Mouse (Mus musculus) MEL (cell line): ENCODE data around the gene Olfr381.

Experiments used
- GABPA ChIP-seq: IDR thresholded peaks from 2 replicates; pipeline ENCODE4 v1.6.1; 2012; ENCODE audit warnings: low read depth, mild to moderate bottlenecking, inconsistent platforms, low read length, improper control_type of control experiment, moderate library complexity
- MAX ChIP-seq: IDR thresholded peaks from 2 replicates; pipeline ENCODE4 v1.6.1; 2011; ENCODE audit warnings: low read length, improper control_type of control experiment
- MXI1 ChIP-seq: IDR thresholded peaks from 2 replicates; pipeline ENCODE4 v1.6.1; 2011; ENCODE audit warnings: mild to moderate bottlenecking, low read depth, low read length, improper control_type of control experiment
- POLR2A ChIP-seq, 2 experiments: IDR thresholded peaks; 2 replicates each; pipeline ENCODE4 v1.6.1; 2011 to 2012; ENCODE audit warnings: low read length in 2 of 2, mild to moderate bottlenecking in 2 of 2, control low read depth in 1 of 2, improper control_type of control experiment in 1 of 2, low read depth in 1 of 2, moderate library complexity in 1 of 2; ENCODE audit not compliant: control insufficient read depth in 1 of 2, insufficient read depth in 1 of 2, poor library complexity in 1 of 2
- UBTF ChIP-seq: IDR thresholded peaks from 2 replicates; pipeline ENCODE4 v1.6.1; 2012; ENCODE audit warnings: low read depth, mild to moderate bottlenecking, inconsistent platforms, low read length, improper control_type of control experiment, moderate library complexity, borderline replicate concordance; ENCODE audit not compliant: insufficient read depth
- USF2 ChIP-seq, 2 experiments: IDR thresholded peaks; 2 replicates each; pipeline ENCODE4 v1.6.1; 2011 to 2012; ENCODE audit warnings: improper control_type of control experiment in 2 of 2, low read length in 2 of 2, borderline replicate concordance in 1 of 2, inconsistent platforms in 1 of 2, low read depth in 1 of 2, mild to moderate bottlenecking in 1 of 2; ENCODE audit not compliant: insufficient read depth in 1 of 2
- ZMIZ1 ChIP-seq: IDR thresholded peaks from 2 replicates; pipeline ENCODE4 v1.6.1; 2012; ENCODE audit warnings: low read depth, mild to moderate bottlenecking, inconsistent platforms, low read length, improper control_type of control experiment, moderate library complexity

- TF ChIP-seq GABPA (no peak), ZMIZ1 (no peak), UBTF (no peak), POLR2A (IDR thresholded peaks at IDR 0.05; ENCODE audit: control insufficient read depth in 1 of 2, insufficient read depth in 1 of 2, low read depth in 1 of 2, low read length in 2 of 2, poor library complexity in 1 of 2) (no peak), MXI1 (no peak), USF2 (IDR thresholded peaks at IDR 0.05; ENCODE audit: borderline replicate concordance in 1 of 2, insufficient read depth in 1 of 2, low read depth in 1 of 2, low read length in 2 of 2) (no peak), MAX (no peak)
Measured at GRCm38 (mm10) chr11:73491503-73491902, at the start of gene Olfr381.
